Mouse (Mus musculus) heart, postnatal 36 days (tissue): ENCODE results near the gene Smarcd1. TPM values are rescaled to one million over a fixed set of nuclear protein-coding genes. Genes with fewer than 3 reads are reported as not detected.
"Not testable (repeated sequence)": the region's sequence is repeated elsewhere in the genome, so short reads cannot be mapped to it uniquely, and the experiment has no call there.

Source experiments
- DNase-seq, 2 experiments: peaks; one replicate each; pipeline ENCODE4 v3.0.0; 2021 to 2022
- intact Hi-C: fragments of 180-260 bp; cut with DNase I; formaldehyde crosslinking; loops from one replicate; pipeline ENCODE4 v1.15.1; 2025
- total RNA-seq, 2 experiments: library from RNA; stranded (reverse); gene quantifications; 2 replicates each; pipeline ENCODE4 v1.2.3; 2021

The Smarcd1 gene
- total RNA-seq, 2 experiments from 2014 or later = 18.7 to 22.1 TPM

DNA sequence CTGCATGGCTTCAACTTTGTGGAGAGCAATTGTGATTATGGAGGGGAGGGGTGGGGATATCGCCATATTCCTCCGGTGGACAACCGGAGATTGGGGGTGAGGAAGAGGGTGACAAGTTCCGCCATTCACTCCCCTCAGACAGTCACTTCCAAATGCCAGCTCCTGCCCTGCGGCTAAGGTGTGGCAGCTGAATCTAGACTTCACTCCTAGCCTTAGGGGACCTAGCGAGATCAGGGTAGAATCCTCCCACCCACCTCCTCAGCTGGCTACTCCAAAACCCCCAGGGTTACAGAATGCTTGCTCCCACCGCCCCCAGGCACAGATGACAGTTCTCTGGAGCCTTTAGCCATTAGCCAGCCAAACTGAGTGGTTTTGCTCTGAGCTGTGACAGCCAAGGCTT, 22.9 kb upstream of the Smarcd1 start:
- intact Hi-C loops = no loop called here
- no peak for DNase-seq

DNA sequence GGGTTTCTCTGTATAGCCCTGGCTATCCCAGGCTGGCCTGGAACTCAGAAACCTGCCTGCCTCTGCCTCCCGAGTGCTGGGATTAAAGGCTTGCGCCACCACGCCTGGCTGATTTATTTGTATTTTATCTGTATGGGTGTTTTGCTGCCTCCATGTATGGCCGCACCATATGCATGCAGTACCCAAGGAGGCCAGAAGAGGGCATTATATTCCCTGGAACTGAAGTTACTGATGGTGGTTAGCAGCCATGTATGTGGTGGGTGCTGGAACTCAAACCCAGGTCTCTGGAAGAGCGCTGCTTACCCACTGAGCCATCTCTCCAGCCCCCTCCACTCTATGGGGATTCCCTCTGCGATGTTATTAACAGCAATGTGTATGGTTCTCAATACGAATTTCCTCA, 19.0 kb upstream of the Smarcd1 start:
- intact Hi-C loops = no loop called here
- DNase-seq = no peak

DNA sequence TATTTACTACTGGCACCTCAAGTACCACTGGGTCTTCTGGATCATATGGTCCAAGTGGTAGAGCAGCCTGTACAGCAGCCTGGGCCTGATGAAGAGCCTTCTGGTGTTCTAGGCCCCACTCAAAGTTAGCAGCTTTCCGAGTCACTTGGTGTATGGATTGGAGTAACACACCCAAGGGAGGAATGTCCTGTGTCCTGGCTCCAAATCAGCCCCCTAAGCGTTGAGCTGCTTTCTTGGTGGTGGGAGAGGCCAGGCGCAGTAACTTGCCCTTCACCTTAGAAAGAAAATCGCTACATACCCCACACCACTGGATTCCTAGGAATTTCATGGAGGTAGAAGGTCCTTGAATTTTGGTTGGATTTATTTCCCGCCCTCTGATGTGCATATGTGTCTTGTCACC, 17.8 kb upstream of the Smarcd1 start:
- no peak for DNase-seq
- intact Hi-C loops = no loop called here

DNA sequence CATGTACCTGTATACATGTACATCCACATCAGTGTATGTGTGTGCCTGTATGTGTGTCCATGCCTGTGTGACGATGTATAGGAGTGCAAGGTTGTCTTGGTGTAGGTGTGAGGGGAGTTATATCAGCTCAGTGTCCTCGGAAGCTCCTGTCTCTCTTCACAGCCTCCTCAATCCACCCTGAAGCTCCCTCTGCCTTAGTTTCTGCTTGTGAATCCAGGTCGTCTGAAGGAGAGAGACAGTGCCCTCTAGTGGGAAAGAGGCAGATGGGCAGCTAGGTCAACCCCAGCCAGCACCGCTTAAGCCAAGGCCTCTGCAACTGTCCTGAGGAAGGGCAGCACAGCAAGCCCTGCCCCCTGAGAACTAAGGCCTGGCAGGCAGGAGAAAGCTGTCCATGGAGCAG, 13.2 kb upstream of the Smarcd1 start:
- peak; percentile 54 to 55 for DNase-seq
- intact Hi-C loops = loop anchor here (1.0 to 2.0 kb wide), 2 partner anchors 92 to 192 kb away; no protein-coding TSS in a partner anchor

DNA sequence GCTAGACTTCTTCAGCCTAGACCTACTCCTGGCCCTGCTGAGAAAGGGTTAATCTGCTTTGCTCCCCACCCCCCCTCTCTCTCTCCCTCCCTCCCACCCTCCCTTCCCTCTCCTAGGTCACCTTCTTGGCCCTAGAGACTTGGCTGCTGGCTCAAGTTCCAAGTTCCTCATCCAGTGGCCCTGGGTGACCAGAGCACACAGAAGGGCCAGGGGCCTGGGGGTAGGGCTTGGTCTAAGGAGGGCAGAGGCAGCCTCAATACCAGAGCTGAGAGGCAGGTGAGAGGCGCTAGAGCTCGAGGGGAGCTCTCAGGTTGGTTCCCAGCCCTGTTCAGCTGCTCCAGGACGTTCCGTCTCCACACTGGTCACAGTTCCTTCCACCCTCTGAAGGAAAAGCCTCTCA, 11.0 kb upstream of the Smarcd1 start:
- intact Hi-C loops = no loop called here
- DNase-seq = no peak

DNA sequence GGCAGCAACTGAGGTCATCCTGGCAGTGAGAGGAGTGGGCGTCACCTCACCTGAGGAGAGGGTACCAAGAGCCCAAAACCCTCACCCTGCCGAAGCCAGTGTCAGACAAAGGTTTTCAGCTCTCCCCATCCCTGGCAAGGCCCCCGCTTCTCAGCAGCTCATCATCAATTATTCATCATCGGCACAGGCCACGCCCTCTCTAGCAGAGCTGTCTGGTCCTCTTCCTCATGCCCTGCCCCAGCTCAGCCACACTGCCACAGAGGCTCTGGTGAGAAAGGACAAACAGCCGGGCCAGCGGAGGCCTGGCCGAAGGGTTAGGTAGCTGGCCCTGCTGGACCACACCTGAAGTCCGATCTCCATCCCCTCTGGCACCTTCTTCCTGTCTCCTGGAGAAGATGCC, 10.0 kb upstream of the Smarcd1 start:
- no peak for DNase-seq
- intact Hi-C loops = no loop called here

DNA sequence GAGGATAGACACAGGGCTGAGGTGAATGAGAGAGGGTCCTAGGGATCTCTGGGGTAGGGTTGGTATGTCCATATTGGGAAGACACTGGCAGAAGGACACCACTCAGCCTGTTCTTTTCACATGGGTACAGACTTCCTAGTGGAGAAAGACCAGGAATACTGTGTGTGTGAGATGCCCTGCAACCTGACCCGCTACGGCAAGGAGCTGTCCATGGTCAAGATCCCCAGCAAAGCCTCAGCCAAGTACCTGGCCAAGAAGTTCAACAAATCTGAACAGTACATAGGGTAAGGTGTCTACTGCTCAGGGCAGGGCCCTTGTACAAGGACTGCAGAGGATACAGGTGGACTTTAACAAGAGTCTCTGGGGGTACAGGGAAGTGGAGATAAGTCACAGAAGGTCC, 4.6 kb upstream of the Smarcd1 start:
- DNase-seq = no peak
- intact Hi-C loops = no loop called here

DNA sequence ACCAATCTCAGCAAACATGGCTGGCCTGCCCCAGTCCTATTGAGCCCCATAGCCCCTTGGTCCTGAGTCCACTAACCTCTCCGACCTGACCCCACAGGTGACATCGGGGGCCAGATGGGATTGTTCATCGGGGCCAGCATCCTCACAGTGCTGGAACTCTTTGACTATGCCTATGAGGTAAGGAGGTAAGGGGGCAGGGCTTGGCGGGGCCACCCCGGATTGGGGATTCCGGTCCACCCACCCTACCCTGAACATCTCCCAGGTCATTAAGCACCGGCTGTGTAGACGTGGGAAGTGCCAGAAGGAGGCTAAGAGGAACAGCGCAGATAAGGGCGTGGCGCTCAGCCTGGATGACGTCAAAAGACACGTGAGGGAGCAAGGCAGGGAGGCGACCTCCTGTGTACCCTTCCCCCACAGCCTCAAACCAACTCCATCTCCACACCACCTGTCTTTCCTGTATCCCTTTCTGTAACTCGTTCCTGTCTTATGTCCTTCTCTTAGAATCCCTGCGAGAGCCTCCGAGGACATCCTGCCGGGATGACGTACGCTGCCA, 3.3 kb upstream of the Smarcd1 start:
- intact Hi-C loops = no loop called here
- no peak for DNase-seq

DNA sequence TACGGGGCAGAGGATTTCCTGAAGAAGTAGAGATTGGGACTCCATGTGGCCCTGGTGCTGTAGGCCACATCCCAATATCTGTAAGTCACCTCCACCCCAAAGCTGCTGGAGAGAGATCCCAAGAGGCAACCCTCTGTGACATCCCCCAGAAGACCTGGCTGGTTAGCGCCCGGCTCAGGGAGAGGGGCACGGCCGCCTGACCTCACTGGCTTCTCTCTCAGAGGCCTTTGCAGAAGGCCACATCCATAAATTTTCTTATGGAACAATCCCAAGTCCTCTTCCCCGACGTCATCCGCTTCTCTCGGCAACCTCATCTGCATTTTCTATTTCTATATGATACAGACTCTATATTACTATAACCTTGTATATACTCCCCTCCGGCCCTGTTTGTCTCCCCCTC, 2.2 kb upstream of the Smarcd1 start:
- no peak for DNase-seq
- intact Hi-C loops = no loop called here

DNA sequence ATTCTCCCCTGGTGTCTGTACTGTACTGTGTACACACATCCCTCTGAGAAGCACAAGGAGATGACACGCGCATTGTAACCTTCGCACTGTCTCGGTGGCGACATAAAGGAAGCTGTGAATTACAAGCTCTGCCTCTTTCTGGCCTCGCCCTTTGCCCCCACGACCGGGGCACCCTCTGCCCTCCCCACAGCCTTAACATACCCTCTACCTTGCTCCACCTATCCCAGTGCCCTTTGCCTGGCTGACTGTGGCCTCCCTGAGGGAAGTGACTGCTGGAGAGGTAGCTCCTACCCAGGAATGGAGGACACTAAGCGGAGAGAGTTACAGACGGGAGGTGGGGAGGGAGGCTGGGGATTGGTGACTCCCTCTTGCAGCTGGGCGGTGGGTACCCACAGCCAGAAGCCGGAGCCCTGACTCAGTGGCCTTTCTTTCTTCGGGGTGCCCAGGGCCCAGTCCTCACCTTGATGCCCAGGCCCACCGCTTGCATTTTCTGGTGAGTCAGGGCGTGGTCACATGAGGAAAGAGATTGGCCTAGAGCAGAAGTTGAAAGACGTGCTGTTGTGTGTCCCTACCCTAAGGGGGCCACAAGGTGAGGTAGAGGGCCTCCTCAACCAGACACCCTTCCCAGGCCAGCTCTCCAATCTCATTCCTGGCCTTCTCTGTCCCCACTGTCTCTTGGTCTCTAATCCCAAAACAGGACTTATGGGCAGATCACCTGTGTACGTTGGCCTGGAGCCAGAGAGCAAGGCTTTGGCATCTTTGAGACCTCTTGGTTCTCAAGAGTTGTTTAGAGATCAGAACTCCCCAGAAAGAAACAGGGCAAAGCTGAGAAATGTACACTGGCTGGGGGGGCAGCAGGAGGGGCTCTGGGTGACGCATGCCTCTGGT, 1.5 kb upstream of the Smarcd1 start:
- no peak for DNase-seq
- intact Hi-C loops = no loop called here

DNA sequence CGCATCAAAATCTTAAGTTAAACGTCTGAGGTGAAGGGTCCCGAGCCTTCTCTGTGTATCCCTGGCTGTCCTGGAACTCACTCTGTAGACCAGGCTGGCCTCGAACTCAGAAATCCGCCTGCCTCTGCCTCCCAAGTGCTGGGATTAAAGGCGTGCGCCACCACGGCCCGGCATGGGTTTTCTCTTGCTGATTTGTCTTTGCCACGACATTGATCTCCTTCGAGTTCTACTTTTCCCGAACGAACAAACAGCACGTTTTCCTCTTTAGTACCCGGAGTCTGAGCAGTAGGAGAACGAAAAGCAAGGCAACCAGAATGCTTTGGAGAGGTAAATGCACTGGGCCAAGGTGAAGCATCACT, 310 bp upstream of the Smarcd1 start:
- intact Hi-C loops, DNase-seq: not testable (repeated sequence)

DNA sequence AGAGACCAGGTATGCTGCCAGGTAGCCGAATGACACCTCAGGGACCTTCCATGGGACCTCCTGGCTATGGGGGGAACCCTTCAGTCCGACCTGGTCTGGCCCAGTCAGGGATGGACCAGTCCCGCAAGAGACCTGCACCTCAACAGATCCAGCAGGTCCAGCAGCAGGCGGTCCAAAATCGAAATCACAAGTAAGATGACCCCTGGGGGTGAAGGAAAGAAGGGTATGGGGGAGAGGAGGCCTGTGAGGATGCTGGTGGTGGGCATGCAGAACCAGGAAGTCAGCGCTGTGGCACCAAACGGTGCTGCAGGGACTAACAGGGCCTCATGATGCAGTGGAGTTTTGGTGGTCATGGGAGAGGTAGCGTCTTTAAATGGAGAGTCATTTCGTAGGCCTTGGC, 1.2 kb downstream of the Smarcd1 start:
- intact Hi-C loops = loop anchor here (2.0 kb wide), 1 partner anchor 22 kb away; the partner anchor contains the start of gene Cox14
- DNase-seq = no peak

DNA sequence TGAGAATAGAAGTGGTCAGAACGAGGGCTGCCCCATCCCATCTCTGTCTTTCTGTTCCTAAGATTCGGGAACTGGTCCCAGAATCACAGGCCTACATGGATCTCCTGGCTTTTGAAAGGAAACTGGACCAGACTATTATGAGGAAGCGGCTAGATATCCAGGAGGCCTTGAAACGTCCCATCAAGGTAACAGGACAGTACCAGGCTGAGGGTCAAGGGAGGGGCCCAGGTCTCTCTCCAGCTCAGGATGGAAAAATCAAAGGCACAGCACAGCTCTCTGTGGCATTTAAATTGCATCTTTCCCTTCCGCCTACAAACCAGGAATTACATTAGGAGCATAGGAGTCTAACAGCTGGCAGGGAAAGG, 1.7 kb downstream of the Smarcd1 start:
- no peak for DNase-seq
- intact Hi-C loops = loop anchor here (2.0 kb wide), 1 partner anchor 21 kb away; the partner anchor contains the start of gene Cox14

DNA sequence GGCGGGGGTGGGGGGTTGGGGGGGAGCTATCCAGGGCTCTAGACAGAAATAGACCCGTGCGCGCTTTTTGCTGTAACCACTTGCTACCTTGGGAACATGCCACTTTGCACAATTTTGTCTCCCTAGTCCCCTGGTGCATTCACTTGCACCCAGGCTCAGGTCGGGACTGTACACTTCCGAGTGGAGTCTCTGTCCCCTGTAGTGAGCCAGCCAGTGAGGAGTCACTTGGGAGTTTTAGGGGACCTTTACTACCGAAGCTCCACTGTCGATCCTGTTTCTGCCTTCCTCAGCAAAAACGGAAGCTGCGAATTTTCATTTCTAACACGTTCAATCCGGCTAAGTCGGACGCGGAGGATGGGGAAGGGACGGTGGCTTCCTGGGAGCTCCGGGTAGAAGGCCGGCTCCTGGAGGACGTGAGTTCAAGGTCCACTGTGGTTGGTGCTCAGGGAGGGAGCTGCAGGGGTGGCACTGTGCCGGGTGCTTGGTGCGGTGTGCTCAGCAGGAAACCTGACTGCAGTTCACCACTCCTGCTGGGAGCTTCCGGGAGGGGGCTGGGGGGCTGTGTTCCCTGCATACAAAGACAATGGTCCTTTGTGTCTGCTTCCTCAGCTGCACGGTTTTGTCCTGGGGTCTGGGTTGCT, 2.2 kb downstream of the Smarcd1 start:
- DNase-seq = no peak
- intact Hi-C loops = no loop called here

DNA sequence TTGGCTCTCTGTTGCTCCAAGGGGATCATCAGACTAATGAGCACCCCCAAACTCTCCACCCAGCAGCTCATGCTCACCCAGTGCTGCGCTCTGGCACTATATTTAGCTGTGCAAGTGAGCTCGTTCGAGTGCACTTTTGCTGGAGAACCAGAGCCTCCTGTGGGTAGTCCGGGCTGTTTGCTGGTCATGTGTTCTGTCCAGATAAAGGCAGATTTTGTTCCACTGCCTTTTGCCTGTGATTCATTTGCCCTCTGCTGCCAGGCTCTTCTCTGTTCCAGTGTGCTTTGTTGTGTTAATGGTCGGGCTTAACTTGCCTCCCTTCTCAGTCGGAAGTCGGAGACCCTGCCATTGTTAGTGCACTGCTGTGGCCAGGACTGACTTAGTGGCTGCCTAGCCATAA, 3.0 kb downstream of the Smarcd1 start:
- intact Hi-C loops = no loop called here
- DNase-seq = peak in 1 of 2 experiments; percentile 47

DNA sequence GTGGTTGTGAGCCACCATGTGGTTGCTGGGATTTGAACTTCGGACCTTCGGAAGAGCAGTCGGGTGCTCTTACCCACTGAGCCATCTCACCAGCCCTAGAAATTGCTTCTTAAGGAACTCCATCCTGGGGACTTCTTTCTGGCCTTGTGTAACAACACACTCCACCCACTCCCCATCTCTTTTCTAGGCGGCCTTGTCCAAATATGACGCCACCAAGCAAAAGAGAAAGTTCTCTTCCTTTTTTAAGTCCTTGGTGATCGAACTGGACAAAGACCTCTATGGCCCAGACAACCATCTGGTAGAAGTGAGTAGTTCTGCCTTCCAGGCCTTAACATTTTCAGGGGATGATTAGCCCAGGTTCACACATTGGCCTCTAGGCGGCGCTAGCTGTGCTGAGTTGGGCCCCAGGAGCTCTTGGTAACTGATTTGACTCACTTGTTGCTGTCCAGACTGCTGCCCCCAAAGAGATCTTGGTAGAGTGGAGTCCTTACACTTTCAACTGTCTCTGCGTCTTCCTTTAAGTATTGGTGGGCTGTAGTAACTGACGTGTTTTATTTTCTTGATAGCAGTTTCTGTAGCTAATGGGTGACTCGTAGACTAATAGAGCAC, 3.6 kb downstream of the Smarcd1 start, which contains the start of gene Gm17349:
TSS of gene Gm17349 (minus strand) at position 51 of the 609 bp plus-strand sequence.
- intact Hi-C loops = no loop called here

DNA sequence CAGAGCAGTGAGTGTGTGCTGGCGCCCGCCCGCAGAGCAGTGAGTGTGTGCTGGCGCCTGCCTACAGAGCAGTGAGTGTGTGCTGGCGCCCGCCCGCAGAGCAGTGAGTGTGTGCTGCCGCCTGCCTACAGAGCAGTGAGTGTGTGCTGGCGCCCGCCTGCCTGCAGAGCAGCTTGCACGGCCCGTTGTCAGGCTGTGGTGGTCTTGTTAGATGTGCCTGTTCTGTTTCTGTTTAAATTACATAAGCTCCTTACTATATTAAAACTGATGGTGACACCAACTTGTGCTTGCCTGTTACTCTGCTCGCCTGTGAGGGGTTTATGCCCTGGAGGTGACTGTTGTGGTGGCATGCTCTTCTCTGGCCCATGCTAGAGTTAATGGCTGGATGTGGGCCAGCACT, 6.2 kb downstream of the Smarcd1 start:
- intact Hi-C loops = no loop called here

More for the DNA sequence above, 3.6 kb downstream of the Smarcd1 start, which contains the start of gene Gm17349:
- DNase-seq = peak; percentile 70 to 72

DNA sequence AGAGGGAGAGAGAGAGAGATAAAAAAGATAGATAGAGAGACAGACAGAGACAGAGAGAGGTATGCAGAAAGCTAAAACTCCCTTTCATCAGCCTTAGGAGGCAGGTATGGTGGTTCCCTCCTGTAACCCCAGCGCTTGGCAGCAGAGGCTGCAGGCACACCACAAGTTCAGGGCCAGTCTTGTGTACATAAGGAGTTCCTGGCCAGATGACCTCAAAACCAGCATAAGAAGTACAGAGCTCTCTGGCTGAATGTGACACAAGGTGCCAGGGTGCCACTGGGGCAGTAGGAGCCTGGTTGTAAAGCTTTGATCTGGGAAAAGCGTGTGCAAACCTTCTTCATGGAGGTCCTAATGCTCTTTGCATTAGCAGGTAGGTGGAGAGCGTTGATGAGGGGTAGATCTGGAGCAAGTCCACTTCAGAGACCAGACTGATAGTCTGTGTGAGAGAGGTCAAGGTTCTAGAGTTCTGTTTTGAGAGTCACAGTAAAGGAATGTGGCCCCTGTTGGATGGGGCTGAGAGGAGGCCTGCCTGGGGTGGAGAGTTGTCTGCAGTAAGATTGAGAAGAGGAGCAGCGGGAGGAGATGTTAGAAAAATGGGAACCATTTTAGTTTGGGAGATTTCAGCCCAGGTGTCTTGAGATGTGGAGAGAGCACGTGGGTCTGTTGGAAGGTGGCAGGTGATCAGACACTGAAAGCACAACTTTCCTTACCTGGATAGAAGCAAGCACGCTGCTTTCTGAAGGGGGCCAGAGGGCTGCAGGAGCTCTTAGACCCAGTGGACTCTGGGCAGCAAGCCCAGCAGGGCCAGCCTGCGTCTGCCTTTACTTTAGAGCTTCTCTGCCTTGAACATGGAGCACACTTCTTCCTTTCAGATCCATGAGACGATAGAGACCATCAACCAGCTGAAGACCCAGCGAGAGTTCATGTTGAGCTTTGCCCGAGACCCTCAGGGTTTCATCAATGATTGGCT, 8.6 kb downstream of the Smarcd1 start:
- no peak for DNase-seq
- intact Hi-C loops = no loop called here

More for the DNA sequence above, 6.2 kb downstream of the Smarcd1 start:
- no peak for DNase-seq

DNA sequence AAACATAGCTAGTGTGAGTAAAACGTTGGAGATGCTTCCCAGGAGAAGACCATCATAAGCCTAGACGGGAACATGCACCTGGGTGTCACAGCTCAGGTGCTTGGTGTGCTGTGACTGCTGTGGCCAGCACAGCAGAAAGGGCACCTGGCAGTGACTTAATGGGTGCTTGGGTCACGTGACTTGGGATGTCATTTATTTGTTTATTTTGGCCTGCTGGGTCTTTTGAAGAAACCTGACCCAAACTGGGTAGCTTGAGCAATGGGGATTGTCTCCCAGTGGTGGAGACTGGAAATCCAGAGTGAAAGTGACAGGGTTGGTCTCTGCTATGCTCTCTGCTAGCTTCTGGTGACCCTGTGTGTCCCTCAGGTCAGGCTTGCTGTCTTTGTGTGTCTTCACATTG, 9.6 kb downstream of the Smarcd1 start:
- no peak for DNase-seq
- intact Hi-C loops = no loop called here
